Mouse (Mus musculus) cerebellum, adult 2 months (tissue): Measurements from ENCODE around the gene Chrnd. TPM values are rescaled to one million over a fixed set of nuclear protein-coding genes. Genes with fewer than 3 reads are reported as not detected.

Experiments
- DNase-seq, 2 experiments: peaks; one replicate each; pipeline ENCODE4 v3.0.0; 2021
- H3K27ac ChIP-seq: fragments of 200-500 bp; 2 replicates; pipeline ENCODE4 v1.5.1; 2012; ENCODE audit warnings: low read length, control low read depth, inconsistent platforms; ENCODE audit not compliant: insufficient read depth
- H3K27me3 ChIP-seq: fragments of 200-500 bp; 2 replicates; pipeline ENCODE4 v1.6.1; 2012; ENCODE audit warnings: inconsistent platforms, mild to moderate bottlenecking, low read length, moderate library complexity; ENCODE audit not compliant: control insufficient read depth, insufficient read depth
- H3K4me1 ChIP-seq: fragments of 200-500 bp; 2 replicates; pipeline ENCODE4 v1.6.1; 2011; ENCODE audit warnings: low read length; ENCODE audit not compliant: control insufficient read depth, insufficient read depth
- H3K4me3 ChIP-seq: fragments of 200-500 bp; replicated peaks from 2 replicates; pipeline ENCODE3; 2011; ENCODE audit warnings: mild to moderate bottlenecking, low read depth, low read length, control low read depth; ENCODE audit not compliant: insufficient read depth
- CTCF ChIP-seq: fragments of 200-500 bp; IDR thresholded peaks from 2 replicates; pipeline ENCODE4 v1.5.1; 2011; ENCODE audit warnings: low read depth, mild to moderate bottlenecking, control low read depth, low read length, moderate library complexity, borderline replicate concordance; ENCODE audit not compliant: insufficient read depth
- POLR2A ChIP-seq: fragments of 200-500 bp; IDR thresholded peaks from 2 replicates; pipeline ENCODE4 v1.6.1; 2011; ENCODE audit warnings: low read length, control low read depth, borderline replicate concordance; ENCODE audit not compliant: insufficient read depth
- WGBS: fragments of 180-500 bp; shearing (Covaris S2); methylation state at CpG from one replicate; pipeline ENCODE4 v1.1.7; 2018; 5-methylcytosine and 5-hydroxymethylcytosine counted together
- polyA plus RNA-seq: library from polyadenylated mRNA; depleted of rRNA; stranded (reverse); fragments of >200 nt; gene quantifications from 2 replicates; pipeline ENCODE4 v1.2.3, GENCODE M21; 2012; rRNA removed

The Chrnd gene
- polyA plus RNA-seq = not detected in 2 replicates

DNA sequence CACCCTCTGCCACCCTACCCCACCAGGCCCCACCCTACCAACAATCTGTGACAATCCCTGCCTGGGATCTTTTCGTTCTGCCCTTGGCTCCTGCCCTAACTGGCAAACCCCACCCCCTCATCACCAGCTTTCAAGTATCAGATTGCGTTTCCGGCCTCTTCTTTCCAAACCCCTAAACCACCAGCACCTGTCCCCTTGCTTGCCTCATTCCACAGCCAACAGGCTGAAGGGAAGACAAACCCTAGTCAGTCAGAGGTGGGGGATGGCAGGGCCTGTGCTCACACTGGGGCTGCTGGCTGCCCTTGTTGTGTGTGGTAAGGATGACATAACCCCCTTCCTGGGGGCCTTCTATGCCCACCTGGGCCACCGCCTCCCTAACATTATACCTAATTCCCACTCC, at the start of gene Chrnd:
TSS of gene Chrnd (plus strand) at position 179 of the 400 bp plus-strand sequence.
- WGBS = 52% methylated on average over 4 of the region's 4 CpGs
- no peak for DNase-seq
- Histone ChIP-seq H3K4me3 (no peak within 1 kb of the TSS), H3K27me3 (no peaks in the 10 kb centered on the region), H3K4me1 (no peaks in the 10 kb centered on the region), H3K27ac (no peak within 1 kb of the TSS)
- TF ChIP-seq CTCF (no peak), POLR2A (no peak)

DNA sequence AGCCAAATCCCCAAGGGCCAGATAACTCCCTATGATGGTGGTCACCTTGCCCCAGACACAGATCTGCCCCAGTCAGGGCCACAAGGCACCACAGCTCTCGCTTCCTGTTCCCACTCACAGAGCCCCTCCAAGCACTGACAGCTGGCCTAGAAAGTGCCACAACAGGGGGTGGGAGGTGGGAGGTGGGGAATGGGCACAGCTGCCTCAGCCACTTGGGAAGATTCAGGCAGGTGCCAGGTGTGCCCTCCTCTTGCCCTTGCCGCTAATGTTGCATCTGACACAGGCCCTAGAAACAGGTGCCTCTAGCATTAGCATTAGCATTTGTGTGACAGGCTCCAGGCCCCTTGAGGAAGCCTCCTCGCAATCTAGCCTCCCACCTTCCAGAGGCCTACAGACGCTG, 48.9 kb upstream of the Chrnd start:
- no peak overlapping the region for H3K27ac ChIP-seq
- TF ChIP-seq POLR2A (no peak), CTCF (no peak)
- 82% methylated on average over 4 of the region's 4 CpGs for WGBS

DNA sequence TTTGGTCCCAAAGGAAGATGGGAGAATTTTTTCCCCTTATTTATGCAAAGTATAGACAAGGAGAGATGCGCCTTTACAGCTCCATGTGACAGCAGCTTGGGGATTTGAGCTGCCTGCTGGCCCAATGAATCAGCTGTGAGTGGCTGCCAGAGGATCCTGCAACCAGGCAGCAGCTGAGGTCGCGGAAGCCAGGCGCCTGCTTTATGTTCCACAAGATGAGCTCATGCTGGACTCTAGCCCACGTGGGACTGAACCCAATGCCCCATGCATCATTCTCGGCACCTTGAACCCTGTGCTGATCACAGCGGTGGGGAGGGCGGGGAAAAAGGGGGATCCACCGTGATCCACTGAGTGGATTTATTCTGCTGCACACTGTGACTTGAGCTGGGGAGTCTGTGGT, 48.0 kb upstream of the Chrnd start:
- DNase-seq = peak in 1 of 2 experiments; percentile 36
- WGBS = 15% methylated on average over 9 of the region's 9 CpGs
- Histone ChIP-seq H3K27me3 (no peaks in the 10 kb centered on the region), H3K4me1 (no peaks in the 10 kb centered on the region), H3K4me3 (no peak overlapping the region), H3K27ac (no peak overlapping the region)
- TF ChIP-seq CTCF (no peak), POLR2A (no peak)

More for the DNA sequence above, 48.9 kb upstream of the Chrnd start:
- H3K4me3 ChIP-seq = no peak overlapping the region
- DNase-seq = no peak
- H3K4me1 ChIP-seq = no peaks in the 10 kb centered on the region
- no peaks in the 10 kb centered on the region for H3K27me3 ChIP-seq

DNA sequence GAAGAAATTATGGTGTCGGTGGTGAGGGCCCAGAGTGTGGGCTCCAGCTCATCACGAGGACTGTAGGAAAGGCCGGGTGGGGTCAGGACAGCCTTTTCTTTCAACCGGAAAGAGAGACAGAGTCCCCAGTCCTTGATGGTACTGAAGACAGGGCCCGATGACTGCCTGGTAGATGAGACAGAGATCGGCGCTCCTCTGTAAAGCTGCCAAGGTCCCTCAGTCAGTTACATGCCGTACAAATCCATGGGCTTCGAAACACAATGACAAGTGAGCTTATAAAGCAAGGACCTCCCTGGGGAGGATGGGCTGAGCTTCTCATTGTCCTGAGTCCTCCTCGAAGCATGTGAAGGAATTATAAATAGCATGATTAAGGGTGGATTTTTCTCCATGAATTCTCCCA, 47.3 kb upstream of the Chrnd start:
- no peaks in the 10 kb centered on the region for H3K4me1 ChIP-seq
- H3K27ac ChIP-seq = no peak overlapping the region
- H3K27me3 ChIP-seq = no peaks in the 10 kb centered on the region
- TF ChIP-seq CTCF = no peak
- no peak for TF ChIP-seq POLR2A
- 63% methylated on average over 10 of the region's 10 CpGs for WGBS
- no peak overlapping the region for H3K4me3 ChIP-seq
- no peak for DNase-seq

- no peak overlapping the region for H3K27ac ChIP-seq
- 42% methylated on average over 13 of the region's 13 CpGs for WGBS
- DNase-seq = no peak
- no peaks in the 10 kb centered on the region for H3K4me1 ChIP-seq
- TF ChIP-seq CTCF = no peak
- TF ChIP-seq POLR2A = no peak
- peaks cover 2% of the 10 kb centered on the region; the same call in 1 of the 2 replicates for H3K27me3 ChIP-seq
- H3K4me3 ChIP-seq = no peak overlapping the region
These were observed 41.0 kb upstream of the Chrnd start for GRCm38 (mm10) chr1:87149422-87149821.

GRCm38 (mm10) chr1:87151286-87151685, 39.1 kb upstream of the Chrnd start:
- Histone ChIP-seq H3K4me3 (no peak overlapping the region), H3K27ac (no peak overlapping the region), H3K27me3 (peaks cover 3% of the 10 kb centered on the region; the same call in 1 of the 2 replicates), H3K4me1 (no peaks in the 10 kb centered on the region)
- 70% methylated on average over 6 of the region's 6 CpGs for WGBS
- no peak for TF ChIP-seq POLR2A
- TF ChIP-seq CTCF = no peak
- DNase-seq = no peak

DNA sequence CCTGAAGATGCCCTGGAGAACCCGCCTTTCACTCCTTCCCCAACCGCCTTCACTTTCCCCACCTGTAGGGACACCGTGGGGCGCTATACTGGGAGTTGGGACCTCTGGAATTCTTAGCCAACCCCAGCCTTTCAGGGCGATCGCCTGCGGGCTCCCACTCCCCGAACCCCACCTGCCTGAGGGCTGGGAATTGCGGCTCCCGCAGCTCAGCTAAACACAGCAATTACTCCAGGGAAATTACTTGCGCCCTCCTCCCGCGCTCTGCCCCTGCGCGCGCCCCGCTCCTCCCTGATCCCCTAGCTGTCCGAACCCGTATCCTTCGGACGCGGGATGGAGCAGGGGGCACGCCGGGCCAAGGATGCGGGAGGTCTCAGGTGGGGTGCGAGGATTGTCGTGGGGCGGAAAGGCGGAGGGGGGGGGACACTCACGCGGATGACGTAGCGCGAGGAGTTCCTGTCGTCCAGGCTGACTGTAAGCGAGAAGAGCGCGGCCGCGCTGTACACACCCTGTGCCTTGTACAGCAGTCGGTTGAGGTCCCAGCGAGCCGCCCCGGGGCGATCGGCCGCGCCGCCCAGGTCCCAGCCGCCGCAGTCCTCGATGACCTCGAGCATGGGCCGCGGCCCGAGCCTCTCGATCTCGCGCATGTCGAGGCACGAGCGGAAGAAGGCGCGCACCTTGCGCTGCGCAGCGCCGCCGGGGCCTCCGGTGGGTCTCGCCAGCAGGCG, 36.5 kb upstream of the Chrnd start:
- 1% methylated on average over 71 of the region's 72 CpGs for WGBS

DNA sequence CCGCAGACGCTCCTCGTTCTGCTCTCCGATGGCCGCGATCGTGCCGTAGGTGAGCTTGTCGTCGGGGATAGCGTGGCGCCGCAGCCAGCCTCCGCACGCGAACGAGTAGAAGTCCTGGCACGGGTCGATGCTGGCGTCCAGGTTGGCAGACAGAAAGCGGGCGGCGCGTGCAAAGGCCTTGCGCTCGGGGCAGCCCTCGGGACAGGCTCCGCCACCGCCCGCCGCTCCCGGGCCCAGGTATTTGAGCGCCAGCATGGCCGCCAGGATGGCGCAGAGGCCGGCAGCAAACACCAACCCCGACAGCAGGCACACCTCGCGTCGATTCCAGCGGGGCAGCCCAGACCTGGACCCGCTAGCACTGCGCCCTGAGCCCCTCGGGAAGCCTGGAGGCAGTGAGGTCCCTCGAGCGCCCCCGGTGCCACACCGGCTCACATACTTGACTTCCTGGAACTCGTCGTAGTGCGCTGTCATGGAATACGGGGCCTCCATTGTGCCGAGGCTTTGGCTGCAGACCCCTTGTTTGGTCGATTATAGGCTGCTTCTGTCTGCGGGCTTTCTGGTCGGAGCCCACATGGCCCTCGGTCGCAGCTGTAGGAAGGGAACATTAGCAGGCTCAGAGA, 35.8 kb upstream of the Chrnd start:
- Histone ChIP-seq H3K27ac (no peak overlapping the region), H3K27me3 (peaks cover 3% of the 10 kb centered on the region; the same call in 1 of the 2 replicates), H3K4me3 (no peak overlapping the region), H3K4me1 (no peaks in the 10 kb centered on the region)
- DNase-seq = no peak
- no peak for TF ChIP-seq CTCF
- no peak for TF ChIP-seq POLR2A
- 1% methylated on average over 58 of the region's 58 CpGs for WGBS

More for the DNA sequence above, 36.5 kb upstream of the Chrnd start:
- Histone ChIP-seq H3K27ac (no peak overlapping the region), H3K4me3 (no peak overlapping the region), H3K27me3 (peaks cover 3% of the 10 kb centered on the region; the same call in 1 of the 2 replicates), H3K4me1 (no peaks in the 10 kb centered on the region)
- no peak for DNase-seq
- TF ChIP-seq POLR2A (no peak), CTCF (no peak)
